Mouse (Mus musculus) retina, embryonic 14.5 days (tissue): Measurements from ENCODE around the gene Endod1.
"Not testable (repeated sequence)": the region's sequence is repeated elsewhere in the genome, so short reads cannot be mapped to it uniquely, and the experiment has no call there.

ENCODE experiments used
- DNase-seq: peaks from one replicate; pipeline ENCODE4 v3.0.0-alpha.2; 2015; ENCODE audit warnings: low spot score

Endod1 gene

GRCm38 (mm10) chr9:14380386-14381285 is 671 bp downstream of the Endod1 start:
- peak; percentile 83 for DNase-seq

- peak; percentile 29 for DNase-seq
Observed at GRCm38 (mm10) chr9:14379769-14380385, 1.4 kb downstream of the Endod1 start.

GRCm38 (mm10) chr9:14378151-14378550 is 3.2 kb downstream of the Endod1 start:
- DNase-seq: no peak

GRCm38 (mm10) chr9:14376149-14376548 is 5.2 kb downstream of the Endod1 start:
- no peak for DNase-seq

GRCm38 (mm10) chr9:14372440-14372839 is 8.9 kb downstream of the Endod1 start:
- no peak for DNase-seq

GRCm38 (mm10) chr9:14369271-14369670 is 12.0 kb downstream of the Endod1 start:
- no peak for DNase-seq

- DNase-seq: no peak
Observed at GRCm38 (mm10) chr9:14367850-14368249, 13.5 kb downstream of the Endod1 start.

GRCm38 (mm10) chr9:14365481-14366125 is 15.7 kb downstream of the Endod1 start:
- no peak for DNase-seq

- DNase-seq: no peak
Observed at GRCm38 (mm10) chr9:14364719-14365118, 16.6 kb downstream of the Endod1 start.

GRCm38 (mm10) chr9:14363540-14363939 is 17.8 kb downstream of the Endod1 start:
- no peak for DNase-seq

- no peak for DNase-seq
Observed at GRCm38 (mm10) chr9:14362068-14362768, 19.1 kb downstream of the Endod1 start.

- DNase-seq: peak; percentile 29
Observed at GRCm38 (mm10) chr9:14357033-14357432, 24.3 kb downstream of the Endod1 start.

- no peak for DNase-seq
Observed at GRCm38 (mm10) chr9:14354852-14355251, 26.5 kb downstream of the Endod1 start.

GRCm38 (mm10) chr9:14352337-14352736 is 29.0 kb downstream of the Endod1 start:
- DNase-seq: no peak

GRCm38 (mm10) chr9:14350787-14351186 is 30.5 kb downstream of the Endod1 start:
- DNase-seq: no peak

- DNase-seq: no peak
Observed at GRCm38 (mm10) chr9:14349380-14349779, 31.9 kb downstream of the Endod1 start.

GRCm38 (mm10) chr9:14348416-14348815 is 32.9 kb downstream of the Endod1 start:
- DNase-seq: peak; percentile 59

GRCm38 (mm10) chr9:14345866-14346265 is 35.4 kb downstream of the Endod1 start:
- DNase-seq: not testable (repeated sequence)

GRCm38 (mm10) chr9:14342041-14342668 is 39.2 kb downstream of the Endod1 start:
- peak; percentile 89 for DNase-seq

- no peak for DNase-seq
Observed at GRCm38 (mm10) chr9:14338701-14339100, 42.6 kb downstream of the Endod1 start.

GRCm38 (mm10) chr9:14336901-14337300 is 44.4 kb downstream of the Endod1 start:
- DNase-seq: no peak

- DNase-seq: no peak
Observed at GRCm38 (mm10) chr9:14335829-14336228, 45.5 kb downstream of the Endod1 start.
